Mouse (Mus musculus): ENCODE results near the gene Grin3b. TPM values are rescaled to one million over a fixed set of nuclear protein-coding genes. Genes with fewer than 3 reads are reported as not detected.

Gene Grin3b
- polyA plus RNA-seq, 1 experiment from 2014 or later: 0.36 TPM

- H3K4me1 ChIP-seq (ENCODE audit: control insufficient read depth, insufficient read depth, low read length): peaks cover 23% of the 10 kb centered on the region
- ATAC-seq (ENCODE audit: insufficient number of reproducible peaks, insufficient read depth, low FRiP score, low read depth): no peak
- H3K27me3 ChIP-seq (ENCODE audit: control insufficient read depth, insufficient read depth, low read length): no peaks in the 10 kb centered on the region
- H3K36me3 ChIP-seq (ENCODE audit: control insufficient read depth, insufficient read depth, low read length): peaks cover 32% of the 10 kb centered on the region
- H3K9me3 ChIP-seq (ENCODE audit: control insufficient read depth, low read depth, low read length): peaks cover 7% of the 10 kb centered on the region; the same call in 1 of the 2 replicates
- H3K4me2 ChIP-seq (replicated peaks; ENCODE audit: low read depth, low read length): 0 out of 2 replicates have a peak overlapping the region, but pooled peaks have one; percentile 29
- 85% methylated on average over 6 of the region's 6 CpGs for WGBS
- H3K4me3 ChIP-seq (ENCODE audit: low read depth, low read length): peak overlapping the region; percentile 76; the same call in 1 of the 2 replicates
- H3K9ac ChIP-seq (replicated peaks; ENCODE audit: low read depth, low read length): no peak overlapping the region
- H3K27ac ChIP-seq (ENCODE audit: low read length): no peak overlapping the region
These were observed 21.0 kb downstream of the Grin3b start for GRCm38 (mm10) chr10:79991548-79991947.

- H3K27ac ChIP-seq (ENCODE audit: low read length): no peak overlapping the region
These were observed 24.0 kb downstream of the Grin3b start for GRCm38 (mm10) chr10:79994397-79995115.

GRCm38 (mm10) chr10:79995636-79996035 is 25.1 kb downstream of the Grin3b start:
- H3K4me2 ChIP-seq (replicated peaks; ENCODE audit: low read depth, low read length): peak overlapping the region; percentile 74; the same call in 1 of the 2 replicates
- peaks cover 7% of the 10 kb centered on the region; the same call in 1 of the 2 replicates for H3K9me3 ChIP-seq (ENCODE audit: control insufficient read depth, low read depth, low read length)
- no peak overlapping the region for H3K27ac ChIP-seq (ENCODE audit: low read length)
- H3K4me3 ChIP-seq (ENCODE audit: low read depth, low read length): no peak overlapping the region
- H3K9ac ChIP-seq (replicated peaks; ENCODE audit: low read depth, low read length): no peak overlapping the region
- no peaks in the 10 kb centered on the region for H3K27me3 ChIP-seq (ENCODE audit: control insufficient read depth, insufficient read depth, low read length)
- H3K4me1 ChIP-seq (ENCODE audit: control insufficient read depth, insufficient read depth, low read length): peaks cover 12% of the 10 kb centered on the region
- no peak for ATAC-seq (ENCODE audit: insufficient number of reproducible peaks, insufficient read depth, low FRiP score, low read depth)
- peaks cover 32% of the 10 kb centered on the region for H3K36me3 ChIP-seq (ENCODE audit: control insufficient read depth, insufficient read depth, low read length)
- 77% methylated on average over 1 of the region's 1 CpGs for WGBS

More at GRCm38 (mm10) chr10:79994397-79995115, 24.0 kb downstream of the Grin3b start:
- 84% methylated on average over 16 of the region's 16 CpGs for WGBS
- no peaks in the 10 kb centered on the region for H3K27me3 ChIP-seq (ENCODE audit: control insufficient read depth, insufficient read depth, low read length)
- no peak for ATAC-seq (ENCODE audit: insufficient number of reproducible peaks, insufficient read depth, low FRiP score, low read depth)
- H3K4me1 ChIP-seq (ENCODE audit: control insufficient read depth, insufficient read depth, low read length): peaks cover 18% of the 10 kb centered on the region
- peaks cover 32% of the 10 kb centered on the region for H3K36me3 ChIP-seq (ENCODE audit: control insufficient read depth, insufficient read depth, low read length)
- H3K9me3 ChIP-seq (ENCODE audit: control insufficient read depth, low read depth, low read length): peaks cover 7% of the 10 kb centered on the region; the same call in 1 of the 2 replicates
- no peak overlapping the region for H3K4me3 ChIP-seq (ENCODE audit: low read depth, low read length)
- no peak overlapping the region for H3K4me2 ChIP-seq (replicated peaks; ENCODE audit: low read depth, low read length)
- no peak overlapping the region for H3K9ac ChIP-seq (replicated peaks; ENCODE audit: low read depth, low read length)

GRCm38 (mm10) chr10:79996272-79997033 is 25.9 kb downstream of the Grin3b start, which contains the start of gene Abca7:
Gene Abca7 (plus strand): TSS chr10:79996494.
- Histone ChIP-seq H3K27me3 (ENCODE audit: control insufficient read depth, insufficient read depth, low read length) (no peaks in the 10 kb centered on the region), H3K4me3 (ENCODE audit: low read depth, low read length) (peak within 1 kb of the TSS; percentile 45), H3K27ac (ENCODE audit: low read length) (peak within 1 kb of the TSS; percentile 0; the same call in 1 of the 2 replicates), H3K36me3 (ENCODE audit: control insufficient read depth, insufficient read depth, low read length) (peaks cover 32% of the 10 kb centered on the region), H3K4me2 (replicated peaks; ENCODE audit: low read depth, low read length) (peak within 1 kb of the TSS; percentile 74), H3K9me3 (ENCODE audit: control insufficient read depth, low read depth, low read length) (peaks cover 3% of the 10 kb centered on the region; the same call in 1 of the 2 replicates), H3K9ac (replicated peaks; ENCODE audit: low read depth, low read length) (peak within 1 kb of the TSS; percentile 41; the same call in 1 of the 2 replicates), H3K4me1 (ENCODE audit: control insufficient read depth, insufficient read depth, low read length) (peaks cover 8% of the 10 kb centered on the region)
- peak; percentile 90 for ATAC-seq (ENCODE audit: insufficient number of reproducible peaks, insufficient read depth, low FRiP score, low read depth)
- WGBS: under 1% methylated on average over 34 of the region's 34 CpGs

- H3K4me3 ChIP-seq (ENCODE audit: low read depth, low read length): peak overlapping the region; percentile 45
- 1% methylated on average over 35 of the region's 35 CpGs for WGBS
- no peaks in the 10 kb centered on the region for H3K9me3 ChIP-seq (ENCODE audit: control insufficient read depth, low read depth, low read length)
- H3K9ac ChIP-seq (replicated peaks; ENCODE audit: low read depth, low read length): no peak overlapping the region
- no peak overlapping the region; the same call in 1 of the 2 replicates for H3K27ac ChIP-seq (ENCODE audit: low read length)
- H3K4me2 ChIP-seq (replicated peaks; ENCODE audit: low read depth, low read length): peak overlapping the region; percentile 74
- peak; percentile 40; the same call in 1 of the 2 replicates for ATAC-seq (ENCODE audit: insufficient number of reproducible peaks, insufficient read depth, low FRiP score, low read depth)
- peaks cover 25% of the 10 kb centered on the region for H3K36me3 ChIP-seq (ENCODE audit: control insufficient read depth, insufficient read depth, low read length)
- H3K27me3 ChIP-seq (ENCODE audit: control insufficient read depth, insufficient read depth, low read length): no peaks in the 10 kb centered on the region
- H3K4me1 ChIP-seq (ENCODE audit: control insufficient read depth, insufficient read depth, low read length): peaks cover 8% of the 10 kb centered on the region
These were observed 26.7 kb downstream of the Grin3b start for GRCm38 (mm10) chr10:79997034-79997760.

GRCm38 (mm10) chr10:79997819-79998218 is 27.3 kb downstream of the Grin3b start:
- Histone ChIP-seq H3K4me2 (replicated peaks; ENCODE audit: low read depth, low read length) (peak overlapping the region; percentile 74), H3K9ac (replicated peaks; ENCODE audit: low read depth, low read length) (no peak overlapping the region), H3K27me3 (ENCODE audit: control insufficient read depth, insufficient read depth, low read length) (no peaks in the 10 kb centered on the region), H3K36me3 (ENCODE audit: control insufficient read depth, insufficient read depth, low read length) (peaks cover 21% of the 10 kb centered on the region), H3K9me3 (ENCODE audit: control insufficient read depth, low read depth, low read length) (no peaks in the 10 kb centered on the region), H3K4me1 (ENCODE audit: control insufficient read depth, insufficient read depth, low read length) (peaks cover 8% of the 10 kb centered on the region), H3K4me3 (ENCODE audit: low read depth, low read length) (peak overlapping the region; percentile 45), H3K27ac (ENCODE audit: low read length) (no peak overlapping the region)
- ATAC-seq (ENCODE audit: insufficient number of reproducible peaks, insufficient read depth, low FRiP score, low read depth): no peak; the same call in 1 of the 2 replicates
- WGBS: 10% methylated on average over 15 of the region's 15 CpGs

- H3K4me1 ChIP-seq (ENCODE audit: control insufficient read depth, insufficient read depth, low read length): peaks cover 11% of the 10 kb centered on the region
- H3K36me3 ChIP-seq (ENCODE audit: control insufficient read depth, insufficient read depth, low read length): no peaks in the 10 kb centered on the region
- 61% methylated on average over 9 of the region's 9 CpGs for WGBS
- no peaks in the 10 kb centered on the region for H3K27me3 ChIP-seq (ENCODE audit: control insufficient read depth, insufficient read depth, low read length)
- H3K9me3 ChIP-seq (ENCODE audit: control insufficient read depth, low read depth, low read length): no peaks in the 10 kb centered on the region
- H3K4me2 ChIP-seq (replicated peaks; ENCODE audit: low read depth, low read length): no peak overlapping the region
- H3K9ac ChIP-seq (replicated peaks; ENCODE audit: low read depth, low read length): no peak overlapping the region
- no peak for ATAC-seq (ENCODE audit: insufficient number of reproducible peaks, insufficient read depth, low FRiP score, low read depth)
- no peak overlapping the region for H3K27ac ChIP-seq (ENCODE audit: low read length)
- no peak overlapping the region for H3K4me3 ChIP-seq (ENCODE audit: low read depth, low read length)
These were observed 31.4 kb downstream of the Grin3b start for GRCm38 (mm10) chr10:80001945-80002344.

- H3K36me3 ChIP-seq (ENCODE audit: control insufficient read depth, insufficient read depth, low read length): no peaks in the 10 kb centered on the region
- no peak for ATAC-seq (ENCODE audit: insufficient number of reproducible peaks, insufficient read depth, low FRiP score, low read depth)
- no peak overlapping the region for H3K4me3 ChIP-seq (ENCODE audit: low read depth, low read length)
- H3K9ac ChIP-seq (replicated peaks; ENCODE audit: low read depth, low read length): no peak overlapping the region
- no peak overlapping the region for H3K4me2 ChIP-seq (replicated peaks; ENCODE audit: low read depth, low read length)
- H3K9me3 ChIP-seq (ENCODE audit: control insufficient read depth, low read depth, low read length): no peaks in the 10 kb centered on the region
- H3K4me1 ChIP-seq (ENCODE audit: control insufficient read depth, insufficient read depth, low read length): peaks cover 6% of the 10 kb centered on the region
- 39% methylated on average over 21 of the region's 21 CpGs for WGBS
- H3K27ac ChIP-seq (ENCODE audit: low read length): no peak overlapping the region
- H3K27me3 ChIP-seq (ENCODE audit: control insufficient read depth, insufficient read depth, low read length): no peaks in the 10 kb centered on the region
These were observed 32.3 kb downstream of the Grin3b start for GRCm38 (mm10) chr10:80002829-80003228.
